Mouse (Mus musculus) midbrain, postnatal 0 days (tissue): Measurements from ENCODE around the gene Pin4. TPM values are rescaled to one million over a fixed set of nuclear protein-coding genes. Genes with fewer than 3 reads are reported as not detected.
A peak's percentile ranks its signal among the peaks of the same experiment; 100 is the strongest.

Experiments used
- ATAC-seq: fragments of 200-750 bp; cut with Nextera tagmentation; 2 replicates; pipeline ENCODE4 v1.8.0; 2017; ENCODE audit warnings: moderate number of reproducible peaks, mild to moderate bottlenecking, moderate TSS enrichment, moderate library complexity; ENCODE audit not compliant: low FRiP score
- DNase-seq: peaks from one replicate; pipeline ENCODE4 v3.0.0-alpha.2; 2015; ENCODE audit warnings: low spot score
- H3K27ac ChIP-seq: fragments of 300-500 bp; sonication (generic); 2 replicates; pipeline ENCODE4 v1.5.1; 2014; ENCODE audit warnings: low read depth, mild to moderate bottlenecking, low read length, mixed read lengths
- H3K27me3 ChIP-seq: fragments of 300-500 bp; sonication (generic); 2 replicates; pipeline ENCODE4 v1.6.1; 2014; ENCODE audit warnings: low read length, control low read depth, mixed read lengths; ENCODE audit not compliant: insufficient read depth
- H3K36me3 ChIP-seq: fragments of 300-500 bp; sonication (generic); 2 replicates; pipeline ENCODE4 v1.6.1; 2014; ENCODE audit warnings: low read length, control low read depth, mixed read lengths; ENCODE audit not compliant: insufficient read depth
- H3K4me1 ChIP-seq: fragments of 300-500 bp; sonication (generic); 2 replicates; pipeline ENCODE4 v1.6.1; 2014; ENCODE audit warnings: mild to moderate bottlenecking, control low read depth, antibody characterized with exemption, low read length, mixed read lengths; ENCODE audit not compliant: insufficient read depth
- H3K4me2 ChIP-seq: fragments of 300-500 bp; sonication (generic); 2 replicates; pipeline ENCODE4 v1.6.1; 2014; ENCODE audit warnings: low read depth, mild to moderate bottlenecking, low read length, mixed read lengths; ENCODE audit not compliant: poor library complexity, severe bottlenecking
- H3K4me3 ChIP-seq: fragments of 300-500 bp; sonication (generic); 2 replicates; pipeline ENCODE4 v1.5.1; 2014; ENCODE audit warnings: low read depth, mild to moderate bottlenecking, low read length, moderate library complexity
- H3K9ac ChIP-seq: fragments of 300-500 bp; sonication (generic); replicated peaks from 2 replicates; pipeline ENCODE4 v1.6.1; 2014; ENCODE audit warnings: mild to moderate bottlenecking, low read length, moderate library complexity, mixed read lengths; ENCODE audit not compliant: poor library complexity, severe bottlenecking
- H3K9me3 ChIP-seq: fragments of 300-500 bp; sonication (generic); 2 replicates; pipeline ENCODE4 v1.6.1; 2016; ENCODE audit warnings: low read length, control low read depth
- CTCF ChIP-seq: IDR thresholded peaks from 2 replicates; pipeline ENCODE4 v1.5.1; 2016; ENCODE audit warnings: antibody characterized with exemption, mild to moderate bottlenecking
- WGBS: fragments of 180-500 bp; shearing (Covaris S2); extraction: QIAGEN DNeasy Blood & Tissue Kit; methylation state at CpG from one replicate; pipeline ENCODE4 v1.1.7; 2014; 5-methylcytosine and 5-hydroxymethylcytosine counted together
- polyA plus RNA-seq: library from polyadenylated mRNA; unstranded; fragments of >200 nt; fragmentation: Nextera tagmentation; extraction: Ambion mirVana; gene quantifications from 2 replicates; pipeline ENCODE4 v1.2.1, GENCODE M21; 2015
- total RNA-seq: library from RNA; depleted of rRNA; stranded (reverse); fragments of >200 nt; gene quantifications from 2 replicates; pipeline ENCODE4 v1.2.3, GENCODE M21; 2014

Gene Pin4
- total and polyA plus RNA-seq, 2 experiments from 2014 or later = 17.8 to 54.6 TPM

DNA sequence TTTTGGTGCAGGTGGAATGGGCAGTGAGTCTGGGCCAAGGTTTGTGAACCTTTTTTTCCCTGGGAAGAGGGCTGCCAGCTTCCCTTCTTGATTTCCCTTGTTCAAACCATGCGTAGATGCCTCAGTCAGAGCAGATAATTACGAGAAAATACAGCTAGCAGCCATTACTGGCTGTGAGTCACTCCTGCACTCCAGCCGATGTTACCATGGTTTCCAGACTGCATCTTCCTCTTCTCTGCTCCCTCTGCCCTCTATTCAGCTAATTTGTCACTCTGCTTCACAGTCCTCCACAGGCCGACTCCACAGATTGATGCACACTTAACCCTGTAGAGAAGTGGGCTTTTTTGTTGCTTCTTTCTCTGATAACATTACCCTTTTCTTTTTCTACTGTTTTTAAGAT, 3.6 kb upstream of the Pin4 start:
- Histone ChIP-seq H3K4me1 (no peaks in the 10 kb centered on the region), H3K9me3 (no peaks in the 10 kb centered on the region), H3K27me3 (no peaks in the 10 kb centered on the region), H3K4me3 (no peak overlapping the region), H3K4me2 (no peak overlapping the region), H3K36me3 (no peaks in the 10 kb centered on the region), H3K9ac (no peak overlapping the region), H3K27ac (peak overlapping the region; percentile 75)
- no peak for TF ChIP-seq CTCF
- ATAC-seq (no peak), DNase-seq (peak; percentile 45)
- 25% methylated on average over 4 of the region's 4 CpGs for WGBS

DNA sequence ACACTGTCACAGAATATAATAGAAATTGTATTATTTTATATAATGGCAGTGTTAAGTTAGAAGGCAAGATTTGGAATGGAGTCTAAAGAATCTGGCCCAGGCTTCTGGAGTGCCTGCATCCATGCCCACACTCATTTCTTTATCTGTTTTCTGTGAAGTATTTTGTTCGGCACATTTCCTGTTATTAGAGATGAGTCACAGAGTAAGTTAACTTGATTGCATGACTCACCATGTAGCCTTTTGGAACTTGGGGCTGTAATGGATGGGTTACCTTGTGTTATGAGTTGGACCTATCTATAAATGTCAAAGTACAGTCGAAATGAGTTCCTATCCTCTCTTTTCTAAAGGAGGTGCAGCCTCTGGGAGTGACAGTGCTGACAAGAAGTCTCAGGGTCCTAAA, 2.1 kb downstream of the Pin4 start:
- 88% methylated on average over 2 of the region's 2 CpGs for WGBS
- H3K9me3 ChIP-seq = no peaks in the 10 kb centered on the region
- H3K36me3 ChIP-seq = no peaks in the 10 kb centered on the region
- H3K27ac ChIP-seq = no peak overlapping the region
- DNase-seq (no peak), ATAC-seq (no peak)
- TF ChIP-seq CTCF = no peak
- no peak overlapping the region for H3K4me3 ChIP-seq
- no peaks in the 10 kb centered on the region for H3K4me1 ChIP-seq
- H3K4me2 ChIP-seq = no peak overlapping the region
- H3K9ac ChIP-seq = no peak overlapping the region
- no peaks in the 10 kb centered on the region for H3K27me3 ChIP-seq

DNA sequence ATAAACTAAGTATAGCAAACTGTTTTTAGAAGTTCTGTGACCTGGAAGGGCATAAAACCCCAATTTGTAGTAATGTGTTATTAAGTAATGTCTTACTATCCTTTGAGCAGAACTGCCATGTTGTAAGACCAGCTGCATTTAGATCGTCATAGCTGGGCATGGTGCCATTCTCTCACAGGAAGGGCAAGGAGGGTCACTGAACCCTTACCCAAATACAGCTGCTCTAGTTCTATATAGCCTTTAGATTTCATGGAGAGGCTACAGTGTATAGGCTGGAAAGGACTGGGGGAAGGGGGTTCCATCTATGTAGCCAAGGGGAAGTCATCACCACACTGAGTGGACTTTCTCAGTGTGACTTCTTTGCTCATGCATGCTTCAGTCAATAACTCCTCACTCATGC, 21.9 kb downstream of the Pin4 start:
- Histone ChIP-seq H3K27me3 (no peaks in the 10 kb centered on the region), H3K4me3 (no peak overlapping the region), H3K9ac (no peak overlapping the region), H3K9me3 (no peaks in the 10 kb centered on the region), H3K4me1 (no peaks in the 10 kb centered on the region), H3K4me2 (no peak overlapping the region), H3K27ac (no peak overlapping the region), H3K36me3 (no peaks in the 10 kb centered on the region)
- 95% methylated on average over 1 of the region's 1 CpGs for WGBS
- no peak for TF ChIP-seq CTCF
- DNase-seq (no peak), ATAC-seq (no peak)

DNA sequence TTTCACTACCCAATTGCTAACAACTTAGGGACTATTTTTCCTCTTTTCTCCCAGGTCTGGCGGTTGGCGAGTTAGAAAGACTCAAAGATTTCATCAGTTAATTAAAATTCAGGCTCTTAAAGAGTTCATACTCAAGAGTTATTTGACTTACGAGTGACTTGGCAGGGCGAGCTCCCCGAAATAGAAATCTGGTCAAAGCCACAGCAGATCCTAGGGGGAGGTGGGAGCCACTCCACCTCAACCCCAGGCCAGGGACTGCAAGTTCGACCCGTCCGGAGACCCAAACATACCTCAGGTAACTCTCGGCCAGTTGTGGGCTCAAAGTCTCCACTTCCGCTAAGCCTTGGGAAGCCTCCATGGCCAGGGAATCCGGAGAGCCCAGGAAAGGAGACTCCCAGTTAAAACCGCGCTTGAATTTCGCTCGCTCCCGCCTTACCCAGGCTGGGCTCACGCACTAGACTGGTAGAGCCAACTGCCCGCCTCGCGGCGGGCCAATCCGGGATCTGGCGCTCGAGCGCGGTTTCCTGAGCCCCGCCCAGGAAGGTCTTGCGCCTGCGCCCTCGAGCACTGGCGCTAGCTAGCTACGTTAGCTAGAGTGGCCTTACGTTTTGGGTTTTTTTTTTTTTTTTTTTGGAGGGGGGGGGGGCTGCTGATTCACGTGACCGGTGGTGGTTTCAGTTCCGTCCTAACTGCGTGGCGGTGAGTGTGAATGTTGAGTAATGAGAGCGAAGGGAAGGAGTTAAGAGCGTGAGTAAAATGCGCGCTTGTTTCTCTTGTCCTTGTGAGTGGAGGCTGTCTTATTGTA, 37.6 kb downstream of the Pin4 start, which contains the start of gene Ercc6l:
Ercc6l (minus strand) TSS at position 474 of the 805 bp plus-strand sequence.
- Histone ChIP-seq H3K4me1 (no peaks in the 10 kb centered on the region), H3K4me3 (peak within 1 kb of the TSS; percentile 36), H3K9ac (no peak within 1 kb of the TSS), H3K27me3 (no peaks in the 10 kb centered on the region), H3K9me3 (no peaks in the 10 kb centered on the region), H3K27ac (peak within 1 kb of the TSS; percentile 65), H3K36me3 (no peaks in the 10 kb centered on the region), H3K4me2 (peak within 1 kb of the TSS; percentile 59)
- no peak for TF ChIP-seq CTCF
- ATAC-seq (peak; percentile 97), DNase-seq (peak; percentile 96)
- 22% methylated on average over 41 of the region's 42 CpGs for WGBS

DNA sequence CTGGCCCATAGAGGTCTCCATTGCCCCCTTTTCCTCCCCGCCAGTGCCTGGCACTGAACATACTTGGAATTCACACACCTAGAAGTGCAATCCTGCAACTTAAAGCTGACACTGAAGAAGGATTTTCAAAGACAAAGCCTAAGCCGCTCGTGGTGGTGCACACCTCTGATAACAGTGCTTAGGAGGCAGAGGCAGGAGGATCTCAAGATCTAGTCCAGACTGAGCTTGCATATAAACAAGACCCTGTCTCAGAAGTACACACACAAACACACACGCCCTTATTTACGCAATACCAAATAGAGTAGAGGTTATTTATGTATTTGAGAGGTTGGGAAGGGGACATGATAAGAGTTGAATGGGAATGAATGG, 38.2 kb downstream of the Pin4 start:
- 52% methylated on average over 4 of the region's 5 CpGs for WGBS
- H3K9me3 ChIP-seq = no peaks in the 10 kb centered on the region
- peak overlapping the region; percentile 36 for H3K4me3 ChIP-seq
- H3K4me1 ChIP-seq = no peaks in the 10 kb centered on the region
- no peaks in the 10 kb centered on the region for H3K27me3 ChIP-seq
- H3K36me3 ChIP-seq = no peaks in the 10 kb centered on the region
- TF ChIP-seq CTCF = peak; percentile 34
- ATAC-seq (peak; percentile 14; the same call in 1 of the 2 replicates), DNase-seq (no peak)
- H3K9ac ChIP-seq = no peak overlapping the region
- H3K4me2 ChIP-seq = peak overlapping the region; percentile 28; the same call in 1 of the 2 replicates
- peak overlapping the region; percentile 65 for H3K27ac ChIP-seq

DNA sequence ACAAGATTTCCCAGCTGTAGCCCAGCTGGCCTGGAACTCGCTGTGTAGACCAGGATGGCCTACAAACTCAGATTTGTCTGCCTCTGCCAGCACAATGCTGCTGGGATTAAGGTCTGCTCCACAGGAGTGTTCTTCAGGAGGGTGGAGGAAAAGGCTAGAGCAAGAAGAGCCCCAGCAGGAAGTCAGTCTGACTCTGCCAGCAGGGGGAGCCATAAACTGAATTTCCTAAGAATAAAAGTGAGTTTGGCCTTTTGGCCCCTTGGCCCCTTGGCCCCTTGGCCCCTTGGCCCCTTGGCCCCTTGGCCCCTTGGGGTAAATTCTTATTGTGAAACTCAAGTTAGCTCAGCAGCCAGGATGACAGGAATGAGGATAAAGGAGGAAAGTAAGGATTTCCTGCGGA, 40.5 kb downstream of the Pin4 start:
- Histone ChIP-seq H3K9me3 (no peaks in the 10 kb centered on the region), H3K36me3 (no peaks in the 10 kb centered on the region), H3K4me3 (no peak overlapping the region), H3K4me1 (no peaks in the 10 kb centered on the region), H3K4me2 (no peak overlapping the region), H3K27me3 (no peaks in the 10 kb centered on the region), H3K9ac (no peak overlapping the region), H3K27ac (no peak overlapping the region)
- ATAC-seq = no peak
- DNase-seq = no peak
- WGBS = 53% methylated on average over 2 of the region's 2 CpGs
- TF ChIP-seq CTCF = peak; percentile 19; the same call in 1 of the 2 replicates
